Mouse (Mus musculus): ENCODE results near the gene Vipr1. TPM values are rescaled to one million over a fixed set of nuclear protein-coding genes. Genes with fewer than 3 reads are reported as not detected.

Gene Vipr1
- polyA plus RNA-seq, 1 experiment from 2014 or later = 0.08 TPM

GRCm38 (mm10) chr9:121635835-121636576 lies 6.5 kb upstream of the Vipr1 start:
- DNase-seq (ENCODE audit: low spot score) (no peak), ATAC-seq (replicated peaks; ENCODE audit: insufficient number of reproducible peaks, low FRiP score, low TSS enrichment, low read depth) (no peak)
- no peaks in the 10 kb centered on the region for H3K9me3 ChIP-seq (replicated peaks; ENCODE audit: control insufficient read depth, low read length)
- no peak overlapping the region for H3K4me3 ChIP-seq (ENCODE audit: low read depth, low read length)
- peaks cover 5% of the 10 kb centered on the region for H3K27me3 ChIP-seq (ENCODE audit: control insufficient read depth, insufficient read depth, low read length)
- no peaks in the 10 kb centered on the region; the same call in 1 of the 2 replicates for H3K4me1 ChIP-seq (ENCODE audit: control insufficient read depth, insufficient read depth, low read length)
- no peaks in the 10 kb centered on the region for H3K36me3 ChIP-seq (replicated peaks; ENCODE audit: control insufficient read depth, insufficient read depth, low read depth, low read length)
- WGBS = 58% methylated on average over 7 of the region's 7 CpGs
- no peak overlapping the region for H3K4me2 ChIP-seq (ENCODE audit: low read depth, low read length)
- no peak overlapping the region for H3K27ac ChIP-seq (replicated peaks; ENCODE audit: low read depth, low read length)
- no peak overlapping the region for H3K9ac ChIP-seq (replicated peaks; ENCODE audit: low read length)

- H3K4me3 ChIP-seq (ENCODE audit: low read depth, low read length) = no peak overlapping the region
- ATAC-seq (replicated peaks; ENCODE audit: insufficient number of reproducible peaks, low FRiP score, low TSS enrichment, low read depth) = no peak
- no peak for DNase-seq (ENCODE audit: low spot score)
- no peak overlapping the region for H3K4me2 ChIP-seq (ENCODE audit: low read depth, low read length)
- H3K4me1 ChIP-seq (ENCODE audit: control insufficient read depth, insufficient read depth, low read length) = no peaks in the 10 kb centered on the region; the same call in none of the 2 replicates
- H3K36me3 ChIP-seq (replicated peaks; ENCODE audit: control insufficient read depth, insufficient read depth, low read depth, low read length) = no peaks in the 10 kb centered on the region
- H3K9me3 ChIP-seq (replicated peaks; ENCODE audit: control insufficient read depth, low read length) = no peaks in the 10 kb centered on the region
- peaks cover 33% of the 10 kb centered on the region for H3K27me3 ChIP-seq (ENCODE audit: control insufficient read depth, insufficient read depth, low read length)
- H3K27ac ChIP-seq (replicated peaks; ENCODE audit: low read depth, low read length) = no peak overlapping the region
- 48% methylated on average over 16 of the region's 16 CpGs for WGBS
- no peak overlapping the region for H3K9ac ChIP-seq (replicated peaks; ENCODE audit: low read length)
Measured at GRCm38 (mm10) chr9:121639790-121640189, 2.7 kb upstream of the Vipr1 start.

DNA sequence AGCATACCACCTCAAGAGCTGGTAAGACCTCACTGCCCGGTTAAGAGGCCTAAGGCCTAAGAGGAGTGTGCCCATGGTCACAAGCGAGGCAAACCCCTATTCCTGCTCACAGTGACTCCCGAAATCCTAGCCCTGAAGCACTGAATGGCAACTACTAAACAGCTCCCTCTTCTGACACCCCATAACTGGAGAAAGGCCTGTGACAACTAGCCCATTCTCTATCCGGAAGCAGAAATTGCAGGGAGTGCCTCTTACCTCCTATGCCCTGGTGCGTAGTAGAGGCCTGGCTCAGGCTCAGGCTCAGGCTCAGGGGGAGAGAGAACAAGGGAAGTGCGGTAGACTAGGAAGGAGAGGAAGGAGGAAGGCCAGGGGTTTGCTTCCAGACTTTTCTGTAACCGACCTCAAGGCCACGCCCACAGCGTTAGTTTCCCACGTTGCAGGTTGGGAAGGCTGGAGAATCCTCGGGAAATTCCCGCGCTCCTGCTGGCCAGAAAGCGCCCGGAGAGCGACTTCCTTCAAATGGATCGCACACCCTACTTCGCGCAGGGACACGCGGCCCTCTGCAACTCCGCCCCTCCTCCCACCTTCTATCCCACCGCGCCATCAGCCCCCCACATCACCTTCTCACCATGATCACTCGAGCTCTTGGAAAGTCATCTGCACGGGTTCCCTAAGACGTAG lies 1.1 kb upstream of the Vipr1 start:
- DNase-seq (ENCODE audit: low spot score) = peak; percentile 29

GRCm38 (mm10) chr9:121642001-121642400 lies 515 bp upstream of the Vipr1 start, which contains the start of gene Lyzl4:
Gene Lyzl4 (minus strand): TSS chr9:121642096.
- H3K27me3 ChIP-seq (ENCODE audit: control insufficient read depth, insufficient read depth, low read length) = peaks cover 33% of the 10 kb centered on the region
- under 1% methylated on average over 26 of the region's 26 CpGs for WGBS
- no peaks in the 10 kb centered on the region for H3K36me3 ChIP-seq (replicated peaks; ENCODE audit: control insufficient read depth, insufficient read depth, low read depth, low read length)
- ATAC-seq (replicated peaks; ENCODE audit: insufficient number of reproducible peaks, low FRiP score, low TSS enrichment, low read depth) (peak; percentile 79), DNase-seq (ENCODE audit: low spot score) (peak; percentile 70)
- no peaks in the 10 kb centered on the region; the same call in none of the 2 replicates for H3K4me1 ChIP-seq (ENCODE audit: control insufficient read depth, insufficient read depth, low read length)
- peak within 1 kb of the TSS; percentile 55 for H3K9ac ChIP-seq (replicated peaks; ENCODE audit: low read length)
- no peaks in the 10 kb centered on the region for H3K9me3 ChIP-seq (replicated peaks; ENCODE audit: control insufficient read depth, low read length)
- H3K27ac ChIP-seq (replicated peaks; ENCODE audit: low read depth, low read length) = no peak within 1 kb of the TSS
- H3K4me2 ChIP-seq (ENCODE audit: low read depth, low read length) = peak within 1 kb of the TSS; percentile 95
- H3K4me3 ChIP-seq (ENCODE audit: low read depth, low read length) = peak within 1 kb of the TSS; percentile 49

More for the DNA sequence above, 1.1 kb upstream of the Vipr1 start:
- Histone ChIP-seq H3K27me3 (ENCODE audit: control insufficient read depth, insufficient read depth, low read length) (peaks cover 33% of the 10 kb centered on the region), H3K4me1 (ENCODE audit: control insufficient read depth, insufficient read depth, low read length) (no peaks in the 10 kb centered on the region; the same call in none of the 2 replicates), H3K9me3 (replicated peaks; ENCODE audit: control insufficient read depth, low read length) (no peaks in the 10 kb centered on the region), H3K9ac (replicated peaks; ENCODE audit: low read length) (no peak overlapping the region; the same call in 1 of the 2 replicates), H3K4me2 (ENCODE audit: low read depth, low read length) (peak overlapping the region; percentile 95), H3K36me3 (replicated peaks; ENCODE audit: control insufficient read depth, insufficient read depth, low read depth, low read length) (no peaks in the 10 kb centered on the region), H3K27ac (replicated peaks; ENCODE audit: low read depth, low read length) (no peak overlapping the region), H3K4me3 (ENCODE audit: low read depth, low read length) (peak overlapping the region; percentile 49)
- WGBS = 10% methylated on average over 27 of the region's 27 CpGs
- no peak for ATAC-seq (replicated peaks; ENCODE audit: insufficient number of reproducible peaks, low FRiP score, low TSS enrichment, low read depth)

GRCm38 (mm10) chr9:121644855-121645254 lies 2.3 kb downstream of the Vipr1 start:
- no peak overlapping the region for H3K9ac ChIP-seq (replicated peaks; ENCODE audit: low read length)
- no peak overlapping the region for H3K4me2 ChIP-seq (ENCODE audit: low read depth, low read length)
- H3K36me3 ChIP-seq (replicated peaks; ENCODE audit: control insufficient read depth, insufficient read depth, low read depth, low read length) = no peaks in the 10 kb centered on the region
- H3K4me3 ChIP-seq (ENCODE audit: low read depth, low read length) = no peak overlapping the region
- peaks cover 33% of the 10 kb centered on the region for H3K27me3 ChIP-seq (ENCODE audit: control insufficient read depth, insufficient read depth, low read length)
- H3K9me3 ChIP-seq (replicated peaks; ENCODE audit: control insufficient read depth, low read length) = no peaks in the 10 kb centered on the region
- 68% methylated on average over 1 of the region's 3 CpGs for WGBS
- no peak for ATAC-seq (replicated peaks; ENCODE audit: insufficient number of reproducible peaks, low FRiP score, low TSS enrichment, low read depth)
- H3K4me1 ChIP-seq (ENCODE audit: control insufficient read depth, insufficient read depth, low read length) = no peaks in the 10 kb centered on the region; the same call in none of the 2 replicates
- no peak overlapping the region for H3K27ac ChIP-seq (replicated peaks; ENCODE audit: low read depth, low read length)
- DNase-seq (ENCODE audit: low spot score) = no peak

DNA sequence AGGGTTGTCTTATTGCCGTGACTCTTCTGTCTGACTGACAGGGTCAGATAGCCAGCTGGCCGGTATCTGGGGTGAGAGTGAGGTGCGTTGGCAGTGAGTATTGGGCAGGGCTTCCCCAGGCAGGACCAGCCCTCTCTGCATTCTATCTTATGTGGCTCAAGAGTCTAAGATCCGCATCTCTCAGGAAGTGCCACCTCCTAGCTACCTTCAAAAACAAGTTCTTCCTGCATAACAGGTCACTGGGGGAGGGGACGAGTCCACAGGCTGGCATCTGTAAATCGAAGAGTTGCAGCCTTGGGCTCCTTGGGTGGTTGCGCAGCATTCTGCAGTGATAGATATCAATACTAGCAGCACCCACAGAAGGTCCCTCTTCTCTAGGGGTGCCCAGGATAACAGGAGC lies 4.5 kb downstream of the Vipr1 start:
- ATAC-seq (replicated peaks; ENCODE audit: insufficient number of reproducible peaks, low FRiP score, low TSS enrichment, low read depth) (no peak), DNase-seq (ENCODE audit: low spot score) (no peak)
- H3K27ac ChIP-seq (replicated peaks; ENCODE audit: low read depth, low read length) = no peak overlapping the region
- H3K36me3 ChIP-seq (replicated peaks; ENCODE audit: control insufficient read depth, insufficient read depth, low read depth, low read length) = no peaks in the 10 kb centered on the region
- no peak overlapping the region for H3K9ac ChIP-seq (replicated peaks; ENCODE audit: low read length)
- H3K9me3 ChIP-seq (replicated peaks; ENCODE audit: control insufficient read depth, low read length) = no peaks in the 10 kb centered on the region
- H3K4me2 ChIP-seq (ENCODE audit: low read depth, low read length) = no peak overlapping the region
- WGBS = 77% methylated on average over 7 of the region's 7 CpGs
- no peaks in the 10 kb centered on the region; the same call in none of the 2 replicates for H3K4me1 ChIP-seq (ENCODE audit: control insufficient read depth, insufficient read depth, low read length)
- peaks cover 18% of the 10 kb centered on the region for H3K27me3 ChIP-seq (ENCODE audit: control insufficient read depth, insufficient read depth, low read length)
- no peak overlapping the region for H3K4me3 ChIP-seq (ENCODE audit: low read depth, low read length)

DNA sequence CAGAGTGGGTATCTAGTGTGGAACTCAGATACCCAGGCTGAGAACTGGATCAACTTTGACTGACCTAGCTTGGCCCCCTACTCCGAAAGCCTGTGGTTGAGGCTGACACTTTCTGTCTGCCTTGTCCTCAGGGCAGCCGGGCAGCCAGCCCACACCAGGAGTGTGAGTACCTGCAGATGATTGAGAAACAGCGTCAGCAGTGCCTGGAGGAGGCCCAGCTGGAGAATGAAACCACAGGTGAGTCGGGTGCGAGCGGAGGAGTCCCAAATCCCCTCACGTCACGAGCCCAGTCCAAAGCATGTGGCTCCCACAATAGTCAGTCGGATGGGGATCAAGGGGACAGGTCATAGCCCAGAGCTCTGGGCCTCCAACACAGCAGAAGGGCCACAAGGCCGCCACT lies 11.2 kb downstream of the Vipr1 start:
- Histone ChIP-seq H3K27me3 (ENCODE audit: control insufficient read depth, insufficient read depth, low read length) (no peaks in the 10 kb centered on the region), H3K9me3 (replicated peaks; ENCODE audit: control insufficient read depth, low read length) (no peaks in the 10 kb centered on the region), H3K36me3 (replicated peaks; ENCODE audit: control insufficient read depth, insufficient read depth, low read depth, low read length) (no peaks in the 10 kb centered on the region), H3K4me3 (ENCODE audit: low read depth, low read length) (no peak overlapping the region), H3K4me1 (ENCODE audit: control insufficient read depth, insufficient read depth, low read length) (no peaks in the 10 kb centered on the region), H3K9ac (replicated peaks; ENCODE audit: low read length) (no peak overlapping the region), H3K4me2 (ENCODE audit: low read depth, low read length) (no peak overlapping the region), H3K27ac (replicated peaks; ENCODE audit: low read depth, low read length) (no peak overlapping the region)
- ATAC-seq (replicated peaks; ENCODE audit: insufficient number of reproducible peaks, low FRiP score, low TSS enrichment, low read depth) = no peak
- DNase-seq (ENCODE audit: low spot score) = no peak
- WGBS = 82% methylated on average over 10 of the region's 10 CpGs

- no peak for ATAC-seq (replicated peaks; ENCODE audit: insufficient number of reproducible peaks, low FRiP score, low TSS enrichment, low read depth)
- WGBS = 86% methylated on average over 5 of the region's 5 CpGs
- H3K4me1 ChIP-seq (ENCODE audit: control insufficient read depth, insufficient read depth, low read length) = no peaks in the 10 kb centered on the region
- DNase-seq (ENCODE audit: low spot score) = no peak
- no peak overlapping the region for H3K4me3 ChIP-seq (ENCODE audit: low read depth, low read length)
- H3K9ac ChIP-seq (replicated peaks; ENCODE audit: low read length) = no peak overlapping the region
- no peaks in the 10 kb centered on the region for H3K36me3 ChIP-seq (replicated peaks; ENCODE audit: control insufficient read depth, insufficient read depth, low read depth, low read length)
- H3K9me3 ChIP-seq (replicated peaks; ENCODE audit: control insufficient read depth, low read length) = no peaks in the 10 kb centered on the region
- H3K27ac ChIP-seq (replicated peaks; ENCODE audit: low read depth, low read length) = no peak overlapping the region
- no peak overlapping the region for H3K4me2 ChIP-seq (ENCODE audit: low read depth, low read length)
- no peaks in the 10 kb centered on the region for H3K27me3 ChIP-seq (ENCODE audit: control insufficient read depth, insufficient read depth, low read length)
Measured at GRCm38 (mm10) chr9:121656322-121656721, 13.8 kb downstream of the Vipr1 start.
